Mouse (Mus musculus): ENCODE measurements around the gene 1700020N01Rik.

Gene 1700020N01Rik

GRCm38 (mm10) chr10:21668976-21669375, 76.0 kb downstream of the 1700020N01Rik start:
- DNase-seq (ENCODE audit: extremely low spot score, low spot score) = peak; percentile 28

- DNase-seq (ENCODE audit: extremely low spot score, low spot score) = no peak
These were observed 76.8 kb downstream of the 1700020N01Rik start for GRCm38 (mm10) chr10:21669750-21670161.

- DNase-seq (ENCODE audit: extremely low spot score, low spot score) = no peak
These were observed 77.2 kb downstream of the 1700020N01Rik start for GRCm38 (mm10) chr10:21670168-21670567.
